Mouse (Mus musculus) hindbrain, embryonic 10.5 days (tissue): ENCODE measurements around the gene Mrps27. TPM values are rescaled to one million over a fixed set of nuclear protein-coding genes. Genes with fewer than 3 reads are reported as not detected.

Experiments
- DNase-seq: peaks from one replicate; pipeline ENCODE4 v3.0.0-alpha.2; 2017; ENCODE audit warnings: low spot score
- H3K27ac ChIP-seq: fragments of 300-500 bp; sonication (generic); 2 replicates; pipeline ENCODE4 v1.5.1; 2016; ENCODE audit warnings: mild to moderate bottlenecking, moderate library complexity
- H3K27me3 ChIP-seq: fragments of 300-500 bp; sonication (generic); 2 replicates; pipeline ENCODE4 v1.6.1; 2016; ENCODE audit warnings: mild to moderate bottlenecking; ENCODE audit not compliant: poor library complexity, insufficient read depth, severe bottlenecking
- H3K36me3 ChIP-seq: fragments of 300-500 bp; sonication (generic); 2 replicates; pipeline ENCODE4 v1.6.1; 2016; ENCODE audit warnings: mild to moderate bottlenecking, moderate library complexity
- H3K4me1 ChIP-seq: fragments of 300-500 bp; sonication (generic); replicated peaks from 2 replicates; pipeline ENCODE4 v1.6.1; 2016; ENCODE audit warnings: mild to moderate bottlenecking
- H3K4me3 ChIP-seq: fragments of 300-500 bp; sonication (generic); 2 replicates; pipeline ENCODE4 v1.5.1; 2016; ENCODE audit warnings: mild to moderate bottlenecking, moderate library complexity
- H3K9me3 ChIP-seq: fragments of 300-500 bp; sonication (generic); 2 replicates; pipeline ENCODE4 v1.6.1; 2016; ENCODE audit warnings: mild to moderate bottlenecking, moderate library complexity
- WGBS: fragments of 180-500 bp; shearing (Covaris S2); methylation state at CpG from one replicate; pipeline ENCODE4 v1.1.7; 2016; 5-methylcytosine and 5-hydroxymethylcytosine counted together
- polyA plus RNA-seq: library from polyadenylated mRNA; unstranded; fragments of >200 nt; fragmentation: Nextera tagmentation; extraction: Ambion mirVana; gene quantifications from 2 replicates; pipeline ENCODE4 v1.2.1, GENCODE M21; 2016

The Mrps27 gene
- polyA plus RNA-seq, 1 experiment from 2014 or later: 68.3 TPM

- Histone ChIP-seq H3K4me1 (peaks cover 31% of the 10 kb centered on the region), H3K4me3 (no peak overlapping the region), H3K9me3 (no peaks in the 10 kb centered on the region), H3K27me3 (no peaks in the 10 kb centered on the region), H3K27ac (no peak overlapping the region), H3K36me3 (peaks cover 33% of the 10 kb centered on the region)
- WGBS: 80% methylated on average over 7 of the region's 7 CpGs
- no peak for DNase-seq
These were observed 11.3 kb downstream of the Mrps27 start for GRCm38 (mm10) chr13:99355861-99356260.

- H3K4me3 ChIP-seq: no peak overlapping the region
- 36% methylated on average over 9 of the region's 9 CpGs for WGBS
These were observed 12.1 kb downstream of the Mrps27 start for GRCm38 (mm10) chr13:99356428-99357265.

DNA sequence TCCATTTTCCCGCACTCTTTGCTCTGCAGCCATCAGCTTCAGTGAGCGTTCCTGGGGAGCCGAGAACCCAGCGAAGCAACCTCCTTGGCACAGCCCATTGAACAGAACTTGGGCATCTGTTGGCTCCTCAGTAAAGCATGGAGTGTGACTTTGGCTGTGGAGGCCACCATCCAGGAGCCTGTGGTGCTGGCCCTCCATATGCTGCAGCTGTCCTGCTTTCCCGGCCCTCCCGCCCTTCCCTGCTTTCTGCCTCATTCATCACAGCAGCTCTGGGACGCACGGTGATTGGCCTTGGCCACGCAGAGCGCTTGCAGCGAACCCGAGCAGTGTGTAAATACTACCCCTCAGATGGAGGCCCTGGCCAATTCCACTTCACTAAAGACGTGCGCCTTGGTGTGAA lies 14.3 kb downstream of the Mrps27 start:
- H3K36me3 ChIP-seq: peaks cover 46% of the 10 kb centered on the region
- peaks cover 26% of the 10 kb centered on the region for H3K4me1 ChIP-seq
- no peak for DNase-seq
- no peak overlapping the region for H3K4me3 ChIP-seq
- no peaks in the 10 kb centered on the region for H3K27me3 ChIP-seq
- WGBS: 86% methylated on average over 14 of the region's 14 CpGs
- no peaks in the 10 kb centered on the region for H3K9me3 ChIP-seq
- H3K27ac ChIP-seq: peak overlapping the region; percentile 45; the same call in 1 of the 2 replicates

More at GRCm38 (mm10) chr13:99356428-99357265, 12.1 kb downstream of the Mrps27 start:
- no peaks in the 10 kb centered on the region for H3K9me3 ChIP-seq
- H3K4me1 ChIP-seq: peaks cover 31% of the 10 kb centered on the region
- H3K27me3 ChIP-seq: no peaks in the 10 kb centered on the region
- DNase-seq: no peak
- H3K36me3 ChIP-seq: peaks cover 30% of the 10 kb centered on the region
- H3K27ac ChIP-seq: no peak overlapping the region

DNA sequence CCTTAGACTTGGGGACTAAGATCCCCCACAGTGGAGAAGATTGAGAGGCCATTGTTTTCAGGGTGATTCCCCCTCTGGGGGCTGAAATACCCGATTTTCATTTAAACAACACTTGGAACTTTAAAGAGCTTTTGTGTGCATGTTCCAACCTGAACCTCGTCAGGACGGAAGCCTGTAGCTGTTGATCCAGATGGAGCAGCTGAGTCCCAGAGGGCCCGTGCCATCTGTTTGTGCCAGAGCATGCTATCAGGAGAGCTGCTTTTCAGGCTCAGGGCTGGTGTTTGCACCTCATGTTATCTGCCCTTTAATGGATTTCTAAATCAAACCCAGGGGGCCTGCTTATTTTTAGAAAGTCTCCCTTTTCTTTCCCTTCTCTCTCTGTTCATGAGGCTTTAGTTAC lies 19.3 kb downstream of the Mrps27 start:
- H3K36me3 ChIP-seq: peaks cover 72% of the 10 kb centered on the region
- no peaks in the 10 kb centered on the region for H3K9me3 ChIP-seq
- peaks cover 11% of the 10 kb centered on the region; the same call in 1 of the 2 replicates for H3K4me1 ChIP-seq
- no peaks in the 10 kb centered on the region for H3K27me3 ChIP-seq
- no peak overlapping the region; the same call in 1 of the 2 replicates for H3K27ac ChIP-seq
- WGBS: 60% methylated on average over 4 of the region's 4 CpGs
- no peak for DNase-seq
- no peak overlapping the region for H3K4me3 ChIP-seq

GRCm38 (mm10) chr13:99366422-99367175 lies 22.0 kb downstream of the Mrps27 start:
- Histone ChIP-seq H3K36me3 (peaks cover 65% of the 10 kb centered on the region), H3K27me3 (no peaks in the 10 kb centered on the region), H3K27ac (0 out of 2 replicates have a peak overlapping the region, but pooled peaks have one; percentile 8)

DNA sequence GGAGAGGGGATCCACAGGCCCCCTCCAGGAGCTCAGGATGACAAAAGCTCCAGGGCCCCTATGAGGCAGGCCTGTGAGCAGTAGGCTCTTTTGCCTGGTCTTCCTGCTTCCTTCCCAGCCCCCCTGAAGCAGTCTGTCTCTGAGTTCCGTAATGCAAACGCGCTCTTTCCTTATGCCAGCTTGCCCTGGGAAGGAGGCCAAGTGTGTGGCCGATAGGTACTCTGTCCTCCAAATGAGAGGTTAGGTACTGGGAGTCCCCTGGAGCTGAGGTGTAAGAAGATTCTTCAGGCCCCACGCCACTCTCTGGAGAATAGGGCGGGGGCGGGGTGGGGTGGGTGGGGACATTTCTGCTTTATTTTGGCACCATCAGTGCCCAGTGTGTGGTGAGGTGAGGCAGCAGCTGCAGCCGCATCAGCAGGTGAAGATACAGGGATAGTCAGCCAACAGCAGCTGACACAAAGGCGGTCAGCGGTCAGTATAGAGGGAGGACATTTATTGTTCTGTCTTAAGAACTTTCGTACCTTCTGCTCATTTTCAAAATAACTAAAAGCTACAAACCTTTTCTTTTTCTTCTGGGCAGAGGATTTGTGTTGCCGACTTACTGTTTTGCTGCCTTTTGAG lies 23.1 kb downstream of the Mrps27 start:
- no peak overlapping the region for H3K4me3 ChIP-seq
- peaks cover 13% of the 10 kb centered on the region; the same call in 1 of the 2 replicates for H3K4me1 ChIP-seq
- 91% methylated on average over 12 of the region's 12 CpGs for WGBS
- H3K27me3 ChIP-seq: no peaks in the 10 kb centered on the region
- H3K36me3 ChIP-seq: peaks cover 64% of the 10 kb centered on the region
- H3K27ac ChIP-seq: no peak overlapping the region
- no peaks in the 10 kb centered on the region for H3K9me3 ChIP-seq
- no peak for DNase-seq

More at GRCm38 (mm10) chr13:99366422-99367175, 22.0 kb downstream of the Mrps27 start:
- no peak overlapping the region for H3K4me3 ChIP-seq
- peaks cover 13% of the 10 kb centered on the region; the same call in 1 of the 2 replicates for H3K4me1 ChIP-seq
- WGBS: 85% methylated on average over 5 of the region's 5 CpGs
- H3K9me3 ChIP-seq: no peaks in the 10 kb centered on the region
- DNase-seq: no peak

DNA sequence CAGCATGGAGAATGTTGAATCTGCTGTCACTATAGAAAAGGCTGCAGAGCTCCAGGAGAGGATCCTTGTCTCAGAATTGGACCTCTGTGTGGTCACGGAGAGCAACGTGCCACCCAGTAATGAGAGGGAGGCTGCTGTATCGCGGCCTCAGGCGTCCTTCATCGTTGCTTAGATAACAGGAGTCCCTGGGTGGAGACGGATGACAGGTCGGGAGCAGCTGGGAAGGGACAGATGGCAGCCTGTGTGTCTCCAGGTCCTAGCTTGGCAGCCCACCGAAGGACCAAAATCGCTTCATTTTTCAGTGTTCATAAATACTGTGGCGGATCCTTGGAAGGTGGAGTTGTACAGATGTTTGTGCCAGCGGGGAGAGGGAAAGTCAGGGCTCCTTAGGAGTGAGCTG lies 24.5 kb downstream of the Mrps27 start:
- H3K27ac ChIP-seq: no peak overlapping the region
- H3K4me3 ChIP-seq: no peak overlapping the region
- 77% methylated on average over 12 of the region's 12 CpGs for WGBS
- DNase-seq: peak; percentile 11
- peaks cover 53% of the 10 kb centered on the region for H3K36me3 ChIP-seq
- no peaks in the 10 kb centered on the region for H3K27me3 ChIP-seq
- no peaks in the 10 kb centered on the region for H3K9me3 ChIP-seq
- peaks cover 5% of the 10 kb centered on the region; the same call in 1 of the 2 replicates for H3K4me1 ChIP-seq

GRCm38 (mm10) chr13:99371285-99371684 lies 26.7 kb downstream of the Mrps27 start:
- WGBS: 92% methylated on average over 5 of the region's 5 CpGs
- Histone ChIP-seq H3K4me1 (0 out of 2 replicates have a peak, but pooled peaks cover 5% of the 10 kb centered on the region), H3K4me3 (no peak overlapping the region), H3K9me3 (no peaks in the 10 kb centered on the region), H3K27me3 (no peaks in the 10 kb centered on the region), H3K36me3 (peaks cover 32% of the 10 kb centered on the region), H3K27ac (no peak overlapping the region)
- no peak for DNase-seq

DNA sequence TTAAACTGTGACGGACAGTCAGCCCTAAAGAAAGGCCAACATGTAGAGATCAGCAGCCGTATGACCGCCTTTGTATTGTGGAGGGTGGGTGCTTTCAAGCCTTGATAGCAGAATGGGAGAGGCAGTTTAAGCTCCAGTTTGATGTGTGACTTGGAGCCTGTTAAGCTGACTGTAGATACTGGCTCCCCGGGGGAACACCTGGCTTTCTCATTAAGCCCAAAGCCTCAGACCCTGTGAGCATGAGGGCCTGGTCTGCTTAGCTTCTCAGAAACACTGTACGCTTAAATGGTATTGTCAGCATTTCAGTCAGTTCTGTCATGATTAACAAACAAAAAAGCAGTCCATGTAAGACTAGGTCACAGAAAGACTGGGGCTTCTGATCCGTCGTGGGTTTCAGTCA lies 29.1 kb downstream of the Mrps27 start:
- DNase-seq: no peak
- 89% methylated on average over 7 of the region's 7 CpGs for WGBS
- Histone ChIP-seq H3K27me3 (no peaks in the 10 kb centered on the region), H3K4me3 (no peak overlapping the region), H3K27ac (no peak overlapping the region), H3K9me3 (no peaks in the 10 kb centered on the region), H3K36me3 (peaks cover 19% of the 10 kb centered on the region; the same call in 1 of the 2 replicates), H3K4me1 (0 out of 2 replicates have a peak, but pooled peaks cover 5% of the 10 kb centered on the region)

GRCm38 (mm10) chr13:99374191-99374590 lies 29.6 kb downstream of the Mrps27 start:
- Histone ChIP-seq H3K36me3 (peaks cover 16% of the 10 kb centered on the region; the same call in 1 of the 2 replicates), H3K4me1 (0 out of 2 replicates have a peak, but pooled peaks cover 2% of the 10 kb centered on the region), H3K9me3 (no peaks in the 10 kb centered on the region), H3K27me3 (no peaks in the 10 kb centered on the region), H3K27ac (no peak overlapping the region), H3K4me3 (no peak overlapping the region)
- 73% methylated on average over 4 of the region's 4 CpGs for WGBS
- no peak for DNase-seq

GRCm38 (mm10) chr13:99375550-99375949 lies 31.0 kb downstream of the Mrps27 start:
- 37% methylated on average over 6 of the region's 6 CpGs for WGBS
- H3K4me3 ChIP-seq: no peak overlapping the region
- H3K4me1 ChIP-seq: no peaks in the 10 kb centered on the region
- DNase-seq: peak; percentile 77
- H3K27me3 ChIP-seq: no peaks in the 10 kb centered on the region
- peaks cover 23% of the 10 kb centered on the region; the same call in 1 of the 2 replicates for H3K36me3 ChIP-seq
- no peak overlapping the region for H3K27ac ChIP-seq
- no peaks in the 10 kb centered on the region for H3K9me3 ChIP-seq

DNA sequence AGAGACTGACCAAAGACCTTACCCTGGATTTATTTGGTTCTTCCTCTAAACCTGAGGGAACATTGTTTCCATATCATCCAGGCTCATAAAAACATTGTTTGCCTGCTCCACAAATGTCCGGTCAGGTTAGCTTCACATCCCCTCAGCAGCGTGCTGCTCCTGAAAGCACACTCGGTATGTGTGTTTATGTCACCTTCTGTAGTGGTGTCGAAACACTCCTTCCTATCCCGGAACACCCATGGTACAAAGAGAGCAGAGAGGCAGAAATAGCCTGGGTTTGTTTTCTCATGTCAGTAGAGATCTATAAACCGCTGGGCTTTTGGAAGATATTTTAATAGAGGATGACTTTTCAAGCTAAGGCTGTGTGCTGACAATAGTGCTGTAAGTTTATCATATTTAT lies 32.5 kb downstream of the Mrps27 start:
- no peak for DNase-seq
- Histone ChIP-seq H3K27me3 (no peaks in the 10 kb centered on the region), H3K4me1 (no peaks in the 10 kb centered on the region), H3K27ac (no peak overlapping the region), H3K9me3 (no peaks in the 10 kb centered on the region), H3K4me3 (no peak overlapping the region), H3K36me3 (peaks cover 22% of the 10 kb centered on the region)
- 90% methylated on average over 6 of the region's 6 CpGs for WGBS
